Mouse (Mus musculus): ENCODE data around the gene Acox2.

Gene Acox2

DNA sequence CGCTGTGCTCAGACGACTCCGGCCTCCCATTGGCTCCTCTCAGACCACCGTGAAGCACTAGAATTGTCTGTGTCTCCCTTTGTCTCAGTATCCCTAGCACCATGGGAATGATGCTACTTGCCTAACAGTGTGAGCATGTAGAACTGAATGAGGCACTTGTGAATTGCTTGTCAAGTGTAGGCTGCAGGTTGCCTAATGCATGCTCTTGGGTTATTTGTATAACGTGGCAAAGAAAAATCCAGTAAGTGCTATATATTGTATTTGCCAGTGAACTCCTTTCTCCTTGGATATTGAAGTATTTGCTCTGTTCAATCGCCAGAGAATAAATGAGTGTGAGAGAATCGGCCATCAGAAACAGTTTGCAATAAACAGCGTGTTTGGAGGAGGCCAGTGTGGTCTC lies 12.3 kb downstream of the Acox2 start:
- DNase-seq = no peak

DNA sequence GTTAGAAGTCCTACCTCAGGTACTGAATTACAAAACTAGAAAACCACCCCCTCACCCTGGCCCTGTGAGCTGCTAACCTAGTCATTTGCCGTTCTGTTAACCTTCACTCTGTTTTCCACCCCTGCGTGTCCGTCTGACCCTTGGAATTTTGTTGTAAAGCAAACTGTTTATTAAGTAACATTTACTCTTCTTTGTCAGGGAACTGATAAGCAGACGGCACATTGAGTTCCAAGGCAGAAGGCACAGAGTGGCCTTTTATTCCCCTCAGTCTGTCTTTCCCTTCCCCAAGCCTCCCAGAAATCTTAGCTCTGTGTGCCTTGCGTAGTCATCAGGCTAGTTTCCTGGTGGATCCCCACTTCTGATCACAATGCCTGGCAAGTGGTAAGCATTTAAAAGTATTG lies 14.9 kb downstream of the Acox2 start:
- DNase-seq = no peak

DNA sequence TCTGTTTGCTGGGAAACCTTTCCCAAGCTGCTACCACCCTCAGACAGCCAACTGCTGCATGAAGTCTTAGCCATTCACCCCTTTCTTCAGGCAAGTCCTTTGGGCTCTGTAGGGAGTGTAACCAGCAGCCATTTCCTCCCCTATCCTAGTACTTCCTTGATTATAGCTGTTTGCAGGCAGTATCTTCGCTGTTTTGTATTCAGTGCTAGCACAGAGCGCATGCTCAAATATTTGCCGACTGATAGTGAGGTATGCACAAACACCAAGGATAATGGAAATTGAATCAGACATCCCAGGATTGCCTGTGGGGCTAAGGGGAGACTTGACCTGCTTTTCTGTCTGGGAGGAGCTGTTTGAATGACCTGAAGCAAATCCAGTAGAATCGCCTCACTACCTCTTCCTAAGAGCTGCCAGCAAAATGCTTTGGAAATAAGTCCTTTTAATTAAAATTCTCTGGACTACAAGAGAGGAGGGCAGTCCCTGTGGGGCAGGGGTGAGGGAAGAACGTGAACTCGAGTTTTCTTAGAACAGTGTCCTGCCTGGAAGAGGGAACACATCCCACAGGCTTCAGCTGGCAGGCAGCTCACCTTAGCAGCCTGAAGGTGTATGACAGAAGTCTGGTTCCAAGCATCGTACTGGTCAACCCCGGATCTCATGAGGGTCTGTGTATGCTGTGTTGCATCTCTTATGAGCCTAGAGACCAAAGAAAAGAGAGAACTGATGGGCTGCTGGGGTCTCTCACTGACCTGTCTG lies 15.8 kb downstream of the Acox2 start:
- DNase-seq = no peak

DNA sequence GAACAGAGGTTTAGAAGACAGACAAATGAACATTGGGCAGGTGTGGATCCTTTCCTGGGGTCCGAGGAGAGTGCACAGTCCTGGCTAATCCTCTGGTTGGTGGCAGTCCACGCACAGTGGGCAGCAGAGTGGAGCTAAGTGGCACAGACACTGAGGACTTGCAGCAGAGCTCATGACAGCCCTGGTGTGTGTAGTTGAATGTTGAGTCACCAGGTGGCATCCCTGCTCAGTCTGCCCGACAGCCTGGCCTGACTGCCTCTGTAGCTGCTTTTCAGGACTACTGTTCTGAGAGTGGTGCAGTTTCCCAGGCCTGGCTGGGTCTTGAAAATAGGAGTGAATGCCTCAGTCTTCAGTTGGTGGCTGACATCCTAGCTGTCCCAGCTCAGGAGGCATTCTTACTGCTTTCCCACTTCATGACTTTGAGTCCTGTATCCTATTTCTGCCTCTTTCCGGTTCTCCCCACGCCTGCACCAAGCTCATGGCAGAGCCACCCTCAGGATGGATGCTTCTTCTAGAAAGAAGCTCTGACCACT lies 16.7 kb downstream of the Acox2 start:
- DNase-seq = peak; percentile 62

DNA sequence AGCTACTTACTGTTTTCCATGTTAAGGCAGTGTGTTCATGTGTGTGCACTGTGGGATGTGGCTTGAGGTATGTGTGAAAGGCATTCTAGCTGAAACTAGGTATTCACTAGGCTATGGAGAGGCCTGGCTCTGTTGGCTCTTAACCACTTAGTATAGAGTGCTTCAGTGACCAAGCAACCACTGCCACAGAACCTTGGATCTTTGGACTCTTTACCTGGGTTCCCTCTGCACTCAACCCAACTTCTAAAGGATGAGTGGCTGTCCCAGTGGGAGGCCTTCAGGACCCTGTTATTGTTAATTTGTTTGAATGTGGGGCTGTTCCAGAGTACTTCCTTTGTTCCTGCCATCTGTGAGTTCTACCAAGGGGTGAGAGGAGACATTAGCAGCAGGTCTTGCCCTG lies 17.3 kb downstream of the Acox2 start:
- DNase-seq = no peak

DNA sequence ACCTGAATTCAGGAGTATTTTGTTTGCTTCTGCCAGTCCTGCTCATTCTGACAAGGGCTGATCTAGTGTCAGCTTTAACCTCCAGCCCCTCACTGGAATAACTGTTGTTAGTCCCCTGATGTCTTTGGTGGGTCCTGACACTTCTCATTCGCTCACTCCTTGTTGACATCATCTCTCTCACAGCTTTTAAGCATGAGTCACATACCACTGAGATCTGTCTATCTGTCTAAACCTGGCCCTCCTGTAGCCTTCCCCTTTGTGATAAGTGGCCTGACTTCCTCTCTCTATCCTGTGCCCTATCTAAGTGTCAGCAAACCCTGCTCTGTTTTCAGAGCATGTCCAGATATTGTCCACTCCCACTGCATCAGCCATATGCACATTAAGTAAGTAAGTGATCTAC lies 25.9 kb downstream of the Acox2 start:
- no peak for DNase-seq

DNA sequence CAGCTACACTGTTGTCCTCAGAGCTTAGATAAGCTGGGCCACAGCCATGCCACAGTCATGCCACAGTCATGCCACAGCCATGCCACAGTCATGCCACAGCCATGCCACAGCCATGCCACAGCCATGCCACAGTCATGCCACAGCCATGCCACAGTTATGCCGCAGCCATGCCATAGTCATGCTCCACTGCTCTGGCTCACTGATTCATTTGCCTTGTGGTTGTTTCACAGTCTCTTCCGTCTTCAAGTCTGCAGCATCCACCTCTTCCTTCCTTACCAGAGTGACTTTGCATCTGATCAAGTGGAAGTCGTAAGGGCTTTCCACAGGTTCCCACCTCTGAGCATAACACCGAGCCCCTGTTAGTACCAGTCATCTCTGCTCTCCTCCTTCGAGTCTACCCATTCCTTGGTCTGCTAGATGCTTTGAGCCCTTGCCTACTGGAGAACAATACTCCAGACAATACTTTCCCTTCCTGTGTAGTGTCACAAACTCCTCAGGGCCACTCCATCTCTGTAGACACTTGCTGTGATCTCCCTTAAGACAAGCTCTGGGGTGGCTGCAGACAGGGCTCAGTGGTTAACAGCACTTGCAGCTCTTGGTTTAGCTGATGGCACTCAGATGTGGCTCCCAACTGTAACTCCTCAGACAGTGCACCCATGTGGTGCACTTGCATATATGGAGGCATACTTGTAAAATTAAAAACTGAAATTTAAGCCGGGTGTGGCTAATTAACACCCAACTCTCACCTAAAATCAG lies 26.8 kb downstream of the Acox2 start:
- no peak for DNase-seq

DNA sequence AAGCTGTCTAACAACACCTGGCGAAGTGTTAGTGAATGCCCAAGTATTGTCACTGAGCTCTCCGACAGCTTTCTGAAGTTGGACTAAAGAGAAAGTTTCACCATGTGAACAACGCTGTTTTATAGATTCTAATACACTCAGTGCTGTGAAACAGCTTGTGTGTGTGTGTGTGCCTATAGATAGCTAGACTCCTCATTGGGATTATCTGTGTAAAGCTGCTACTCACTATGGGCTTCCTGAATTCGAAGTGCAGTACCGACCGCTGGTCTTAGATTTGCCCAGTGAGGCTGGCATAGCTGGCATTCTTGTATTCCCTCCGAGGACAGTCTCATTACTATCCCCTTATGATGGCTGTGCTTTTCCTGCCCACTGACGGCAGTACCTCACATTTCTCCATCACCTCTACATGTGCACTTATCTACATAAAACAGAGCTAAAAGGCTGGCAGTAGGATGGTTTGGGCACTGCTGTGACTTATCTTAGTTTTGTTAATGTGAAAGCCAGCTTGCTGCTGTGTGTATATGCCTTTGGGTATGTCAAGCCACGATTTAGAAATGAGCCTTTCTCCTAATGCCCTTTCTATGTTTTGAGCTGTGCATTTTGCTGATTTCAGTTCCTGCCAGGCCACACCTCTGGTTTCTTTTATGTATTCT lies 29.7 kb downstream of the Acox2 start:
- DNase-seq = no peak

DNA sequence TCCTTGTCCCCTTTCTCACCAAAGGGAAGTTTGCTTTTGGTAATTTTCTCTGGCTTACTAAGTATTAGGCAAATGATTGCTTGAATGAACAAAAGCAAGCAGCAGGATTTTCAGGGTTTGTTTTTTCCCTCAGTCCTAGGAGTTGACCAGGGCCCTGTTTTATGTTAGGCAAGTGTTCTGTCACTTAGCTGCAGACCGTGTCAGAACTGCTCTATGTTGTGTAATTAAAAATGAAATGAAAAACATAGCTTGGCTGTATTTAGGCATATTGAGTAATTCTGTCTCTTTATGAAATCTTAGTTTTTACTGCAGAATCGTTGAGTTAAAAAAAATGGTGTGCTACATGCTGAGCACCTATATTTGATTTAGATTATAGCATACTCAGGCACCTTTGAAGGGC lies 34.3 kb downstream of the Acox2 start:
- DNase-seq = no peak

DNA sequence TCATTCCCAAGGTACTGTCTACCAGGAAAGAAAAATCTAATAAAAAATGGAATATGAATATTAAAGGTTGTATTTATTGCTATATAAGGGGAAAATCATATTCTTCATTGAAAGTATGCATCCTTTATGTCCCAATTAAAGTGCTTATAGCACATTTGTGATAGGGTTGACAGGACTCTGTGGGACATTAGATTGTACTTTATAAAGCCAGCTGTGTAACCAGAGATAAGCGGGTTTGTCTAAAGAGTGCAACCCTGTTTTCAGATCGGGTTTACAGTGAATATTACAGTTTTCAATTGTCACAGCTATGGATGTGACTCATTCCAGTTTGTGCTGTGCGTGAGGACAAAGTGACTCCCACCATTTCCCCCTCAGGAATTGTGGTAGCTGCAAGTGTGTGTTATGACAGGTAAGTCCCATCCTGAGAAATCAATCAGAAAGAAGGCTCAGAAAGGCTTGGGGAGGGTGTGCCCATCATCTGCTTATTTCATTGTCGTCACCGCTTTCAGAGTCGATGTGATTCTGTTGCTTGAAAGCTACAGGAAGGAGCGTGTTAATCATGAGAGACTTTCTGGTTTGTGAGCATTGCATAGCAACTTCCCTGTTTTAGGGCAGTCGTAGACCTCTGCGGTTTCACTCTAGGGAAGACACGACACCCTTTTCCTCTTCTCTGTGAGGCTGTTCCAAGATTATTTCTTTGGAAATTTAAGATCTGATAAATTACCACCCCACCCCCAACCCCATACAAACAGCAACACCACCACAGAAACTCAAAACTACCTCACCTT lies 35.5 kb downstream of the Acox2 start:
- DNase-seq = no peak

DNA sequence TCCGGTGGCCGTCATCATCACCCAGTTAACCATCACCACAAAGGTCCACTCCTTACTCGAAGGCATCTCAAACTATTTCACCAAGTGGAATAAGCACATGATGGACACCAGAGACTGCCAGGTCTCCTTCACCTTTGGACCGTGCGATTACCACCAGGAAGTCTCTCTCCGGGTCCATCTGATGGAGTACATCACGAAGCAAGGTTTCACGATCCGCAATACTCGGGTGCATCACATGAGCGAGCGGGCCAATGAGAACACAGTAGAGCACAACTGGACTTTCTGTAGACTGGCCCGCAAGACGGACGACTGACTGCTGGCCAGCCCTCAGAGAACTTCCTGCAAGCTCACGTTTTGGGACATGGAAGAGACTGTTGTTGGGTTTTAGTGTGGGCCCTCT lies 36.6 kb downstream of the Acox2 start:
- DNase-seq = no peak

DNA sequence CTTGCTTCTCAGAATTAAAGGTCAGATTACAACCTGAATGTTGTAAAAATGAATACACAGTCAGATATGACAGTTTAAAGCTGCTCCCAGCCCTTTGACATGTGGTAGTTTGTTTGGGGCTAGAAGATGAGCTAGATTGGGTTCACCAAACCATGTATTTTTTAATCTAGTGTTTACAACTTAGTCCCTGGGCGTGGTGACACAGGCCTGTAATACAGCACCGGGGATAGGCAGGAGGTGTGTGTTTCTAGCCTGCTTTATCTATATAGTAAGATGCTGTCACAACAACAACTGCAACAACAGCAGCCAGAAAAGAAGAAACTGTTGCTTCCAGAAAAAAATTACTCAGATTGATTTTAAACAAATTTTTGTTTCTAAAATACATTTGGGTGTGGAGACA lies 38.2 kb downstream of the Acox2 start:
- no peak for DNase-seq

DNA sequence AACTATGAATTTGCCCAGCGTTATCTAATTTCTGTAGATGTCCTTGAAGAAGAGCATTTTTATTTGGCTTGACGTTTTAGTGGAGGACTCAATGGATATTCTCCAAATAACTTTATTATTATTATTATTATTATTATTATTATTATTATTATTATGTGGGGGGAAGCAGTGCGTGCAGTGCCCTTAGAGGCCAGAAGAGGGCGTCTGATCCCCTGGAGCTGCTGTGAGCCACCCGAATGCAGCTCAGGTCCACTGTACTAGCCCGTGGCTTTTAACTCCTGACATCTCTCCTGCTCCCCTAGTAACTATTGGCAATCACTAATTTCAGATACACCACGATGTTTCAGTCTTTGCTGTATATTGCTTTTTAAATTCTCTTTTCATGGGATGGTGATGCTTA lies 38.8 kb downstream of the Acox2 start:
- DNase-seq = peak; percentile 22

DNA sequence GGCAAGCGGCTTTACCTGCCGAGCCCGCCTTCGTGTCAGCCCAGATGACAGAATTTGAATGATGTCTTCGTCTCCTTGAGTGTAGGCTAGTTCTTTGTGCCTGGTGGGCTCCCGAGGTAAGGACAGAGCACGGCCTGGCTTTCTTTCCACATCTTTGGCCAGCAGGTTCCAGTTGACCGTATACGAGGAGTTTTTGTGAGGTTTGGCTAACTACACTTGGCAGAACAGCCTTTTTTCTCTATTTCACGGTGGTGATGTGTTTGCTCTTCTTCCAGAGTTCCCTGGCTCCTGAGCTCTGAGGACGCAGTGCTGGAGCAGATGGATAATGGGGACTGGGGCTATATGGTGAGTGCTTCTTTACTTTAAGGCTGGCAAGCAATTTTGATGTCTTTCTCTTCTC lies 39.3 kb downstream of the Acox2 start:
- DNase-seq = no peak

DNA sequence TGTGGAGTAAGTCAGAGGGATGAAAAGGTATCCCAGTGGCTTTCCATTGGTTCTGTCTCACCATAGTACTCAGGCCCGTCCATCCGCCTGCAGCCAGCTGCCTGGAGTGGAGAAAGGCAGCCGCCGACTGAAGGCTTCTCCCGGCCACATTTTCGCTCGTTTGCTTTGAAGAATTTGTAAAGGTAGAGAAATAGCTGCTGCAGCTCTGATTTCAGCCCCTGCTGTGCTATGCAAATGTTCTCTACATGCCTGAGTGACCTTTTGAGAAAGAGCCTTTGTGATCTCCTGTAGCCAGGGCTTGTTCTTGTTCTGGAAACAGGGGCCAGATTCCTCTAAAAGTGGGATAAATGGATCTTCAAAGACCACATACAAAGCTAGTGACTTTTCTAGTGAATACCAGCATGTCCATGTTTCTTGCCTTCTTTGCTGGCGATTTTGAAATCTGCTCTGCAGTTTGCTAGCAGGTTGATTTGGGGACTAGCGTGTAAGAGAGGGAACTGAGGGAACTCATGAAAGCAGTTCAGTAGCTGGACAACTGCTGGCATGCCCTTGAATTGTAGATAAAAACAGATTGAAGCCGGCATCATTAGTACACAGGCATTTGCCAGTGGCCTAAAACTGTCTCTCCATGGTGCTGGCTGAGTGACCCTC lies 40.3 kb downstream of the Acox2 start:
- peak; percentile 22 for DNase-seq

DNA sequence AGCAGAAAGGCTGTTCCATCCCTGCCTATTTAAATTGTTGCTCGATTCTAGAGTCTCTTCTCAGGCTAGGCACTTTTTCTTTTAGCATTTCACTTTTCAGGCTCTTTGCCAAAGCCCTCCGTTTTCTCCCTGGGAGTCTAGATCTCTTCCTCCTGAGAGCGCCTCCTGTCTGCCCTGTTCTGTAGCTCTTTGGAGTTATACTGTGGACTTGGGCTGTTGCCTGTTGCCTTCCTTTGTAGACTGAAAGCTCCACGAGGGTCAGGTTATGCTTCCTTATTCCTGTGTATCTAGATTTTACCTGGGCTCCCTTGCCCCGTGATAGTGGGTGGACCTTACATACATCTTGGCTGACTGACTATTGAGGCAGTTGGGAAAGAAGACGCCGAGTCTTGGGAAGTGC lies 40.9 kb downstream of the Acox2 start:
- peak; percentile 14 for DNase-seq

DNA sequence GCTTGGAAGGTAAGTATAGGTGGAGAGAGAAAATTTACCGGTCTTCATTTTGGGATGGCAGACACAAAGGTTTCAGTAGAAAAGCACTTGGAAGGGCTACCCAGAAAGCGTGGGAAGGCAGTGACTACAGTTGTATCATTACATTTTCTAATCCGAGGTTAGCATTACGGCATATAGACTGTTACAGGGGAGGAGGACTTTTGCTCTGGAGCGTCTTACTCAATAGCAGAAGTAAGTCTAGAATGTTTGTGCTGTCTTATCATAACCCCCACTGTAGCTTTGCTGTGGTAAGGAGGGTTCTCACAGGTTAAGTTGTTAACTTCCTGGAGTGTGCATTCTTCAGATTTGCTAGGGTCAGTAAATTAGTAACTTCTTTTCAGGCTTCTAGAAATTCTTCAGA lies 43.1 kb downstream of the Acox2 start:
- DNase-seq = no peak

DNA sequence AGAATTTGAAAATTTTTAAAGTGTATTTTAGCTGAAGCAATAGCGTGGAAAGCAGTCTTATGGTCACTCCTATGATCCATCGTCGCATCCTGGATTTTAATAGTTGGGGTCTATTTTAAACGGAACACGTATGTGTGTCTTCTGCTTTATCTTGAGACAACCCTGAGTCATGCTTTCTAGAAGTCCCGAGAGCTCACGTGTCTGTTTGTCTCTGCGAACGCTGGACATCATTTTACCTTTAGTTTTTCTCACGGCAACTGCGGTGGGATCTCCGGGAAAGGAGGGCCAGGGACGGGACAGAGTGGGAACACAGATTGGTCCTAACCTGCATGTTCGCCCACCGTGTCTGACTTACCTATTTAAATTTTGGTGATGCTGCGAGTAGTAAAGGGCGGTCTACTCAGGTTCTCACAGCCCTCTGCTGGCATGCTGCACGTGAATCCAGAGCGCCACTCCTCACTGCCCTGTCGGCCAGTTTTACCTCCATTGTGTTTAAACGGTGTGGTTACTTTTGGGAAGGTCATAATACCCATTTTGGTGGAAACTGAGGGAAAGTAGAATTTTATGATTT lies 43.9 kb downstream of the Acox2 start:
- peak; percentile 39 for DNase-seq

DNA sequence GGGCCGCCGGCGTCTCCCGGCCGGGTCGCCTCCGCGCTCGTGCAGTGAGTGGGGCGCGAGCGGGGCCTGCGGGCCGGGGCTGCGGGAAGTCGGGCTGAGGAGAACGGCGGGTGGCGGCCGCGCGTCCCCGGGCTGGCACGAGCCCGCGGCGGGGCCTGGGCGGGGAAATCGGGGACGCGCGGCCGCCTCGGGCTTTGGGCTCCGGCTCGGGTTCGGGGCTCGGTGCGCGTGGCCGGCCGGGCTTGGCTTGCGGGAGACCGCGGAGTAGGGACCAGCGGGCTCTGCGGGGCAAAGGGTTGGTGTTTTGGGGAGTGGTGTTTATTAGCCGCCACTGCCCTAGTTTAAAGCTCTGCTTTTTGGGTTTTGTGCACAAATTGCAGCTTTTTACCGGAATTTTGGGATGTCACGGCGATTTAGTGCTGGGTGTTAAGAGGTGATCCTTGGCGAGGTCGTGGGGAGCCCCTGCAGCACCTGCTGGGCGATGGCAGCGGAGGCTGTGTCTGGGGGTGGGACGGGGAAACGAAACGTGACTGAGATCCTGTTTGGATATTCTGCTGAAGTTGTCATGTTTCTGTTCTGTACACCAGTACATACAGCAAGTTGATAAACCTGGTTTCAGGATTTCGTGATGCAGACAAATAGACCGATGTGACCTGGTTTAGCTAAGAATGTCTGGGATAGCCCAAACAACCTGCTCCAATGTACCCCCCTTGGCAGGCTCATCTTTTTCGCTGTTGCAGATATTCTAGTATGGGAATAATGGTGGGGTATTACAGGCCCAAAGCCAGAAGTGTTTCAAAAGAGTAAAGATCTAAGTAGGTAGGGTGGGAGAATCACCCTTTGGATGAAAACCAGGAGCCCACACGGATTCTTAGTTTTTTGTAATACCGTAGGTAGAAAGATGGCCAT lies 44.6 kb downstream of the Acox2 start:
- DNase-seq = peak; percentile 87

DNA sequence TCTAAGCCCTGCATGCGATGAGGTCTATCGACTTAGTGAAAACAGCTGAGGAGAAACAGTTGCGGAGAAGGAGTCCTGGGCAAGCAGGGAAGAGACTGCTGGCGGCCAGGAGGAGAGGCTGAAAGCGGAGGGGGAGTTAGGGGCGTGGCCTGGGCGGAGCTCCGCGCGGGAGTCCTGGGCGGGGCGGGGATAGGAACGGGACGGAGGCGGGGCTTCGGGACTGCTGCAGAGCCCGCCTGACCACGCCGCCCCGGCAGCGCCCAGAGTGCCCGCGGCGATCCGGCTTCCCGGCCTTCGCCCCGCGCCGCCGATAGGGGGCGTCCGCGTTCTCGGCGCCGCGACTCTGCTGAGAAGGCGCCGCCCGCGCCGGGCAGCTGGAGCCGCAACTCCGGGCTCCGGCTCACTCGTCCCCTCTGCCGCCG lies 45.3 kb downstream of the Acox2 start, which contains the start of gene Kctd6:
TSS of gene Kctd6 (plus strand) at position 338 of the 422 bp plus-strand sequence.
- peak; percentile 100 for DNase-seq

DNA sequence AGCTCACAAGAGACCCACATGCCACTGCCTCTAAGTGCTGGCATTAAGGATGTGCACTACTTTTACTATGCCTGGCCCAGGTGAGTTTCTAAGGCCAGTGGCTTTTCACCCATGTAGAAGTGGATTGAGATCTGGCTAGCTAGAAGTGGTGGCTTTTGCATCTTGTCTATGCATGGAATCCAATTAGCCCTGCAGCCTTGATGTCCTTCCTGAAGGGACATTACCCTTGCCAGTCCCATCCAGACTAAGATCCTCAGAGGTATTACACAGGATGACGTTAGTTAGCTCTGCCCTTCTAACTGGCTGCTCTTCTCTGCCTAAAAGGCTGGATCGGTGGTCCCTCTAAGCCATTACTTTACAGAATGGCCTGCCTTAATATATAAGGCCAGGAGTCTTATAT lies 46.2 kb downstream of the Acox2 start:
- DNase-seq = no peak

All from kidney, postnatal 10 days (tissue).